Mouse (Mus musculus) ovary, postnatal 14 days (tissue): Measurements from ENCODE around the gene Gm26920.
"Not testable (repeated sequence)": the region's sequence is repeated elsewhere in the genome, so short reads cannot be mapped to it uniquely, and the experiment has no call there.

Source experiments
- DNase-seq: peaks from one replicate; pipeline ENCODE4 v3.0.0; 2022; ENCODE audit warnings: low spot score

The Gm26920 gene

DNA sequence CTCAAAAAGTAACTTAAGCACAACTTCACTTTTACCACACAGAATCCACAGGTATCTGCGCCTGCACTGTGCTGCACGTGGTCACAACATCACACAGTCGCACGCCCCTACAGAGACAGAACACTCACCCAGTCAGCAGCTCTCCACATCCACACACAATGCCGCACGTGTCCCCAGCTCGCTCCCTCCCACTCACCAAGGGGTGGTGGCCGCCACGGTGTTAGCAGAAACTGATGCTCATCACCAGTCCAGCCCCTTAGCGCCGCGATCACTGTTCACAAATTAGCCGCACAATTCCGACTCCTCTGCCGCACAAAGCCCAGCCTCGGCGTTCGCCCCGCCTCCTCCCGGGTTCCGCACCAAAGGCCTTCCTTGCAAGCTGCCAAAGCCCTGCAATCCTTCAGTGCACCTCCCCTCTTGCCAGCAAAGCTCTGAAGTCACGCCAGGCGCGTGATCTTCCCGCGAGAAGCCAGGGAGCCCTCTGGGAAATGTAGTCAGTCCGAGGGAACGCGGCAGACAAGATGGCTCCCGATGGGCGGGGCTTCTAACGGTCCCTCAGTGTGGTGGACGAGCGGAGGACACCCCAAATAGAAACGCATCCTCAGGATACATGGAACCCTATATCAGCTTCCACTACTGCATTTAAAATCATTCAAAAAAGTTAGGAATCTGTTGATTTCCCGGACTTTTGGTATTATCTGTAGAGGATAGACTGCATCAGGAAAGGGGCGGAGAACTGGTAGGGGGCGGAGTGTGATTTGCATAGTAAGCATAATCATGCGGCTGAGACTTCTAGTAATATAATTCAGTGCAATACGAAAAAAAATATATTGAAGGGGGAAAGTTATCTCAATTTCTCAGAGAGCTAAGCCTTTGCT lies at the start of gene Gm26920, which contains the start of gene Zfp566:
TSS of gene Gm26920 (minus strand) at position 319 of the 878 bp plus-strand sequence.
TSS of gene Zfp566 (minus strand) at position 436 of the 878 bp plus-strand sequence.
- peak; percentile 91 for DNase-seq

DNA sequence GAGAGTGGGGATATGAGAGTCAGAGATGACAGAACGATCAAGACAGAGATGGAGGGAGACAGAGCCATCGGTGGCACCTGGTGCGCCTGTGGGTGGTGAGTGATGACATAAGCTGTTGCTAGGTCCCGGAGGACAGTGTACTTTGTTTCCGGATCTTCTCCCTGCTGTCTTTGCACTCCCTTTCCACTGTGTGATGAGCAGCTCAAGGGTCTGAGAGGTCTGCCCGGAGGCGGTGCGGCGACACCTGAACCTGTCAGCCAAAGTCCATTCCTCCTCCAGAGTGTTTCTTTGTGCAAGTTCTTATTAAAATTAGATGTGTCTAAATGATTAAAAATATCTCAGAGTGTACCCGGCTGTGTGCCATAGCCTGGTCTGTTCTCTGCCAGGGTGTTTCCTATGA lies 46.6 kb upstream of the Gm26920 start:
- no peak for DNase-seq

GRCm38 (mm10) chr7:30132396-30132795 lies 42.2 kb upstream of the Gm26920 start:
- no peak for DNase-seq

DNA sequence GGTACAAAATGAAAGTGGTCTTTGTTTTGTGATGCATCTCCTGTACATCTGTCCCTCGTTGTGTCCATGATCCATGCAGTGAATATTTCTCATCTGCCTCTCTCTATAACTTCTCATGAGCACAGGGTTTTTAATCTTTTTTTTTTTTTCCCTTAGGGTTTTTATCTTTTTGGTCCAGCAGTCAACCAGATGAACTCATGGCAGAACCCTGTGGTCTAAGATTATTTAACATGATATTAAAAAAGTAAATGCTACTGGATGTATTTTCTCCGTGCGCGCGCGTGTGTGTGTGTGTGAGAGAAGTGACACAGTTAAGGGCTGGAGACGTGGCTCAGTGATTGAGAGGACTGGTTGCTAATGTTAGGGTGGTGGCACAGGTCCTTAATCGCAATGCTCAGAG lies 39.7 kb upstream of the Gm26920 start:
- no peak for DNase-seq

GRCm38 (mm10) chr7:30122188-30122530 lies 31.9 kb upstream of the Gm26920 start:
- DNase-seq: no peak

GRCm38 (mm10) chr7:30121308-30122187 lies 31.3 kb upstream of the Gm26920 start, which contains the start of gene Zfp382:
Gene Zfp382 (plus strand): TSS chr7:30121942.
- DNase-seq: peak; percentile 81

DNA sequence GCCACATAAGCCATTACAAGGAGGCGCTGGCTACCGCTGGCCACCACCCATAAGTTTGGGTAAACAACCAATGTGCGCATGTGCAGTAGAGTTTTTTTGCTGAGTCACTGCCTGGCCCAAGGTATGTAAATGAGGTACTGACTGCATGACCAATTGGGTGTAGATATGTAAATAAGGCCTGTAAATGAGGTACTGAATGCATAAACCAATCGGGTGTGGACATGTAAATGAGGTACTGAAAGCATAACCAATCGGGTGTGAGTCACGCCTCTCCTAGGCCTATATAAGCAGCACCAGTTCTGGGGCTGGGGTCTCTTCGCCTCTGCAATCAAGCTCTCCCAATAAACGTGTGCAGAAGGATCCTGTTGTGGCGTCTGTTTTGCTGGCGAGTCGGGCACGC lies 27.7 kb upstream of the Gm26920 start:
- DNase-seq: not testable (repeated sequence)

DNA sequence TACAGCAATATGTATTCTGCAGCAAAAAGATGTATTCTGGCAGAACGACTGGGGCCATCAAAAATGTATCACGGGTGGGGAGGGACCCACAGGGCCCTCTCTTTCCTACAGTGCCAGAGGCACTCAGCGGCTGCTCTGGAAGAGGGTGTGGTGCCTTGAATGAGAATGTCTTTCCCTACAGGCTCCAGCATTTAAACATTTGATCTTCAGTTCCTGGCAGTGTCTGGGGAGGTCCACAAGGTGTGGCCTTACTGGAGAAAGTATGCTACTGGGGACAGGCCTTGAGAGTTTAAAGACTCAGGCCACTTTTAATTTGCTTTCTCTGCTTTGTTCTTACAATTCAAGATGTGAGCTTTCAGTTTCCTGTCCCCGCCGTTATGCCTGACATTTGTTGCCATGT lies 25.9 kb upstream of the Gm26920 start:
- DNase-seq: no peak

DNA sequence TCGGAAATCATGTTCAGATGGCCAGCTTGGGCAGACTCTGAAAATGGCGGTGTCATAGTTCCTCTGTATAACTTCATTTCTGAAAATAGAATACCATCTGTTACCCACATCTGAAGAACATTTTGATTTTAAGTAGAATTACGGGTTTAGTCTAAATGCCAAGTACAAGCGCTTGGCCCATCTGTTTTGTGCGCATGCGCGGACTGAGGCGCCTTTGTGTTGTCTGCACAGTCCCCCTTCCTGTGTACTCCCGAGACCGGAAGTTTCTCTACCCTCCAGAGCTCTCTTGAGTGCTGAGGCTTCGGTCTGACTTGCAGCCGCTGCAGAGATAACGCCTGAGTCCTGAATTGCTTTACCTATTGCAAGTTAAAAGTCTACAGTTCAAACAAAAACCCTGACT lies 9.1 kb upstream of the Gm26920 start:
- no peak for DNase-seq

DNA sequence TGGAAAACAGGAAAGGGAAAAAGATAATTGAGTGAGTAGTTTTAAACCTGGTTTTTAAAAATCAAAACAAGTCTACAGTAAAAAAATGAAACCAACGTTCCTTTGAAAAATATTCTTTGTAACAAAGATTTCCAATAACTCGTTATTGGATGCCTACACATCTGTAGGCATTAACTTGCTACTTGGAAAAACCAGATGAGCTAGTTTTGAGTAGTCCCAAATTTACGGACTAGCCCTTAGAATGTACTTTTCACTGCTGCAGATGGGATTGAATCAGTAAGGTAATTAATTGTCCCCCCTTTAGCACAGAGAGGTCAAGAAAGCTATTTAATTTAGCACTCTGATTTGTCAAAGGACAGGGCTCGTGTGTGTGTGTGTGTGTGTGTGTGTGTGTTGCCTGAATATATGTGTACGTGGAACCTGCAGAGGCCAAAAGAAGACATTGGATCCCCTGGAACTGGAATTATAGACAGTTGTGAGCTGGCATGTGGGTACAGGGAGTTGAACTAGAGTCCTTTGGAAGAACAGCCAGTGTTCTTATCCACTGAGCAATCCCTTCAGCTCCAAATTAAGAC lies 5.4 kb upstream of the Gm26920 start:
- no peak for DNase-seq

DNA sequence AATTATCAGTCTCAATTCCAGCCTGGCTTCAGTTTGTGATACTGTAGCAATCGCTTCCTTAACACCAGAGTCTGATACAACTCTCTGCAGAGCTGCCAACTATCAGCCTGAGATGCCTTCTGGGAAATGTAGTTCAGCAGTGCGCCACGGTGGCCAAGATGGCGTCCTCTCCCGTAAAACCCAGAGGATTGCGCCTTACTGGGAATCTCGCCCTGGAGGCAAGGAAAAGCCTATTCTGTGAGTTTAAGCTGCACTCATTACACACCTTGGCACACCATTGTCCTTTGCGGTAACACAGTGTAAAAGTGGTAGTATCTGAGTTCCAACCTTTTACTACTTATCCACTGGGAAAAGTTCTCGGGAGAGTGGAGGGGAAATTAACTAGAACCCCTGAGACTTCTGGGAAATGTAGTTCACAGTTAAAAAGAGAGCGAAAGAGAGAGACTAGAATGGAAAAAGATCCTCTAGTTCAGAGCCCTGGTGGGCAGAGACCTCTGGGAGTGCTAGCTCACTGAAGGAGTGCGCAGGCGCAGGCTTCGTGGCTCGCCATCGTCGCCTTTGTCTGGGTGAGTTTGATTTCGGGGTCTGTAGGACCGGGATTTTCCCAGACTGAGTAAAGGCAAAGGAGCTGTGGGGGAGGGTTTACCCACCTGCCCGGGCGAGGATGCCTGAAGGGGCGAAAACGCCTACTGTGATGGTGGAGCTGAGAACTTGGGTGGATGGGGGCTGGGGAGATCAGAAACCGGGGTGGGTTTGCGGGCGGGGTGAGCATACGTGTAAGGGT lies 4.6 kb upstream of the Gm26920 start, which contains the start of gene Zfp260:
TSS of gene Zfp260 (plus strand) at position 132 of the 784 bp plus-strand sequence.
- DNase-seq: peak; percentile 78

DNA sequence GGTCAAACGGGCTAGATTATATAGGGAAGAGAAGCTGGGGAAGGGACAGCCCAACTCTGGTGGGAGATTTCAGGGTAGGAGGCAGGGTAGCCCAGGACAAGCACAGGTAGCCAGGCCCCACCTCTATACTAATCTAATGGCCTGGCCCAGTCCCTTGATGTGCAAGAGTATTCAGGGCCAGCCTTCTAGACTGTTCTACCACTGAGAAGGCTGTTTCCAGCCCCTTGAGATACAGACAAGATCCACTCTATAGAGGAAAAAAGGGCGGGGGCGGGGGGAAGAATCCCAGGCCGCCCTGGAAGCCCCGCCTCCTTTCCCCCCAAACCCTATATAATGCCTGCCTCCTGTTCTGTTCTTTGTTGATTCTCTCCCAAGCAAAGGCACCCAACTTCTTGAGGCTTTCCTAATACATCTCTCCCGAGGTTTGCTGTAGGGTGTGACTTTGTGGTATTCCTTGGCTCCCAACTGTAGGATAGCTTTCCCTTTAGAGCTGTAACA lies 3.8 kb upstream of the Gm26920 start:
- no peak for DNase-seq

GRCm38 (mm10) chr7:30092666-30093065 lies 2.5 kb upstream of the Gm26920 start:
- DNase-seq: no peak

DNA sequence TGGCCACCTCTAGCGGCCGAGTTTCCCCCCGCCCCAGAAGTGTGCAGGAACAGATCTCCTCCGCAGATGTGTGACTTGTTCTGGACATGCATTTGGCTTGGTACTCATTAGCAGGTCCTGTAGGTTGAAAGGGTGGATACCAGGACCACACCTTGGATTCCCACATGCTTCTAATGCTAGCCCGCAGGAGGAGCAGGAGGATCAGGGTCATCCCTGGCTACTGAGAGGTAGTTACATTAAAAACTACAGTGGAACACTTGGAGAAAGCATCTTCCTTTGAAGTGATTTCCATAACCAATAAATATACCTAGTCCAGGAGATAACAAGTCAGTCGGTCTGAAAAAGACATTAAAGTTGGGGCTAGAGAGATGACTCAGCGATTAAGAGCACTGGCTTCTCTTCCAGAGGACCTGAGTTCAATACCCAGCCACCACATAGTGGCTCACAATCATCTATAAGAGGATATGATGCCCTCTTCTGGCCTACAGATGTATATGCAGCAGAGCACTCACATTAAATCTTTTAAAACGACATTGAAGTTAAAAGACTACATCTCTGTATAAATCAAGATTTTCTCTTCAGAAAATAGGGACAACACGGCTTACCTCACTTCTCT lies 868 bp upstream of the Gm26920 start:
- no peak for DNase-seq

DNA sequence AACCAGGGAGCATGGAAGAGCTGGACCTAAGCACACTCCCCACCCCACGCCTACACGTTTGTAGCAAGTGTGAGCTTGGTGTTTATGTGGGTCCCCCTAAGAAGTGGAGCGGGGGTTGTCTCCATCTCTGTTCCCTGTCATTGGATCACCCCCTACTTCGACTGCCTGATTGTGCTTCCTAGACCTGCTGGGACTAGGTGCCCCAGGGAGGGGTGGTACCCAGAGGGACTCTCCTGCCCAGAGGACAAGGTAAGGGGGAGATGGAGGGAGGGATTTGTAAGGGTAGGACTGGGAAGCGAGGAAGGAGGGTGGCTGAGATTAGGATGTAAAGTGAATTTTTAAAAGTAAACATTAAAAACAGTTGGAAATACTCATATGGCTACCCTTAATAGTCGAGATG lies 805 bp downstream of the Gm26920 start:
- no peak for DNase-seq

GRCm38 (mm10) chr7:30086524-30086923 lies 3.7 kb downstream of the Gm26920 start:
- no peak for DNase-seq

- peak; percentile 61 for DNase-seq
Measured at GRCm38 (mm10) chr7:30072146-30073028, 17.8 kb downstream of the Gm26920 start, which contains the start of gene Zfp82. Gene Zfp82 (minus strand): TSS chr7:30072900.

DNA sequence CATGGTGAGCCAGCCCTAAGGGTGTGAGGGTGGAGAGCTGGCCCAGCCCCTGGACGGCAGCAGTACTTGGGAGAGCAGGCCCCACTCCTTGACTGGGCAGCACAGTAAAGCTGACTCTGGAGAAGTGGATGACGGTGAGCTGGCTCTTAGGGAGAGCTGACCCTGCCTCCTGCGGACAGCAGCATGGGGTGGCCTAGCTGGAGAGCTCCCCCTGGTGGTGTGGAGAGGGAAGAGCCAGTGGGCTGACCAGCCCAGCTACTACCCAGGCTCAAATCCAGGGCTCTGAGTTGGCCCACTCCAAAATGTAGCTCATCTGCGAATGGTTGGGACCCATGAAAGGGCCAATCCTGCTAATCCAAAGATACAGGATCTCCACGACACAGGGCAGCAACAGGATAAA lies 25.6 kb downstream of the Gm26920 start:
- no peak for DNase-seq

DNA sequence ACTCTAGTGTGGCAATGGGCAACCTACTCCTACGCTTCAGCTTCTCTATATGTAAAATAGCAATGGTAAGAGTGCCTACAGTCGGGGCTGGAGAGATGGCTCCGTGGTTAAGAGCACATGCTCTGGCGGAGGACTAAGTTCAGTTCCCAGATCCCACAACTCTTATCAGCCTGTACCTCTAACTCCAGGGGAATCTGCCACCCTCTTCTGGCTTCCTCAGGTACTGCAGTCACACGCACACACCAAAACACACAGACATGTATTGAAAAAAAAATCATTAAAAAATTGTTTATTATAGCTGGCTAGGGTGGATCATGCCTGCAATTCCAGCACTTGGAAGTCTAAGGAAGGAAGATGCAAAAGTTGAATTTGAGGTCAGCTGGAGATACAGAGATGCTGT lies 27.7 kb downstream of the Gm26920 start:
- DNase-seq: no peak

DNA sequence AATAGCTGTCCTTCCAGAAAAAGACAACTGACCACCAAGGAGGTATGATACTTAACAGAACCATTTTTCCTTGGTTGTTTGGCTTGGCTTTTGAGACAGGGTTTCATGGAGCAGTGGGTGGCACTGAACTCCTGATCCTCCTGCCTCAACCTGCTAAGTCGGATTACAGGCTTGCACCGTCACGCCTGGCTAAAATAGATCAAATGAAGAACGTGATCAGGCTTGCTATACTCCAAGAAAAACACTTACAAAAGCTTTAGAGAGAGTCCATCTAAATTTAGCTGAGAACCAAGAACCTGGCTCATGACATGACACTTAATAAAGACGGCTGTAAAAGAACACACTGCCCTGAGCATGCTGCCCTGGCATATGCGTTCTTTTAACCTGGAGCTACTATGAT lies 29.9 kb downstream of the Gm26920 start:
- DNase-seq: no peak
